Mouse (Mus musculus) liver, adult (tissue): Measurements from ENCODE around the gene Taf5l.

ENCODE experiments used
- GATA4 ChIP-seq: IDR thresholded peaks from 2 replicates; pipeline ENCODE4 v1.6.1; 2014; ENCODE audit warnings: mild to moderate bottlenecking, low read length; ENCODE audit not compliant: insufficient replicate concordance

Gene Taf5l

DNA sequence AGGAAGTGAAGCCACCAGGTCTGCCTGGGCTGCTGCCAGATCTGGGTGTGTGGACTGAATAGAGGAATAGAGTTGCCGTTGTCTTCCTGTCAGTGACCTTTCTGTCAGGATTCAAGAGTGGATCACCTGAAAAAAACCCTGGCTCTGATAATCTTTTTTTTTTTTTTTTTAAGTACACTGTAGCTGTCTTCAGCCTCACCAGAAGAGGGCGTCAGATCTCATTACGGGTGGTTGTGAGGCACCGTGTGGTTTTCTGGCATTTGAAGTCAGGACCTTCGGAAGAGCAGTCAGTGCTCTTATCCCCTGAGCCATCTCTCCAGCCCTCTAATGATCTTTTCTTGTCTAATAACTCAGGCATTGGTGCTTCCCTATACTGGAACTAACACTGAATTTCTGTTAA lies 12.2 kb upstream of the Taf5l start:
- no peak for TF ChIP-seq GATA4

DNA sequence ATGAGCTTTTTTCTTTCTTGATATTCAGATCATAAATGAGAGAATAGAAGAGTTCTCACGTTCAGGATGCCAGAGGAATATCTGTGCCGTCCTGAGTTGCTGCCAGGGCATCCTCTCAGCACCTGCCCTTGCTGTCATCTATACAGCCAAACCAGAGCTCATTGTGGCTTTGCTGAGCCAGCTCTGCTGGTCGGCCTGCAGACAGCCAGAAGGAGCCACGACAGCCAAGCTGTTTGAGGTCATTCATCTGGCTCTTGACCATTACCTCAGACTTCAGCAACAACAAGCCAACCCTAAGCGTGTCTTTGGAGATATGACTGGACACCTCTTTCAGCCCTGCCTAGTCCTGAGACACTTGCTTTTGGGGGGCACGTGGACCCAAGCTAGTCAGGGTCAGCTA lies 6.6 kb upstream of the Taf5l start:
- no peak for TF ChIP-seq GATA4

DNA sequence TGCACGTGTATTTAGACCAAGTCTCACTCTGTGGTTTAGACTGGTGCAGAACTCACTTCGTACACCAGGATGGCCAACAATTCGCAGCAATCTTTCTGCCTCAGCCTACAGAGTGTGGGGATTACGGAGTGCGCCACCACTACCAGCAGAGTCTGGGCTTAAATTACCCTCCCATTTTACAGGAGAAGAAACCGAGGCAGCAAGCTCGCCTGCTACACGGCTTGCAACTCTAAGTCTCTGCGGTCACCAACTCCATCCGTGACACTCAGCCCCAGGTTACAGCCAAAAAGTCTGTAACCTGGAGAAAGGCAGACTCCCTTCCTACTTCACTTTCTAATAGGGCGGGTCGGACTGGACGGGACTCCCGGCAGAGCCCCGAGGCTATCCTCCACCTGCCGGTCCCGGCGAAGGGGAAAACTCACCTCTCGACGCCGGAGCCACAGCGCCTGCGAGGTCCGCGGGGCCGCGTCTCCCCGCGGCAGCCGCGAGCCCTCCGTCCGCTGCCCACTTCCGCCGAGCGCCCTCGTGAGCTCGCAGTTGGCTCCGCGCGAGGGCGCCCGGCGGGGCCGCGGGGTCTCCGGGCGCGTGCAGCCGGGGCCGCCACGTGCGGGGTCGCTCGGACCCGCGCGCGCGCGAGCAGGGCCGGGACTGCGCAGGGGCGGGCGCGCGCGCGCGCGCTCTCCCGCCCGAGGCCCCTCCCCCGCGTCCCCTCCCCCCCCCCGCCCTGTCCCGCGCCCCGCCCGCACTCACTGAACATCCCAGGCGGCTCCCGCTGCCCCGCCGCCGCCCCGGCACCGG lies 559 bp downstream of the Taf5l start:
- TF ChIP-seq GATA4, result no peak

DNA sequence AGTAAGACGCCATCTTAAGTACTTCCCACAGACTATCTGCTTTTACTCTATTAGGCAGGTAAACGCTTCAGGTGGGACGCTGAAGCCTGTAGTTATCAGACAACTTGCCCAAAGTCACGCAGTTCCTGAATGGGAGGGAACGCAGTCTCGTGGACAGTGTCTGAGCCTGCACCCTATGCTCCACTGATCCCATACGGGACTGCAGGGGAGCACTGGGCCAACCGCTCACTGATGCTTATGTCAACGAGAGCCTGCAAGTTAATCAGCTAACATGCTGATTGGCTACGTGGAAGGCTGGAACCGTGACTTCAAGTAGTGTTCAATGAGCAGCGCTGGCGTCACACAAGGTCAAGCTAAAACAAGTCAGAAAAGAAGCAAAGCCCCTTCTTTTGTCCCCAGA lies 1.4 kb downstream of the Taf5l start:
- no peak for TF ChIP-seq GATA4

DNA sequence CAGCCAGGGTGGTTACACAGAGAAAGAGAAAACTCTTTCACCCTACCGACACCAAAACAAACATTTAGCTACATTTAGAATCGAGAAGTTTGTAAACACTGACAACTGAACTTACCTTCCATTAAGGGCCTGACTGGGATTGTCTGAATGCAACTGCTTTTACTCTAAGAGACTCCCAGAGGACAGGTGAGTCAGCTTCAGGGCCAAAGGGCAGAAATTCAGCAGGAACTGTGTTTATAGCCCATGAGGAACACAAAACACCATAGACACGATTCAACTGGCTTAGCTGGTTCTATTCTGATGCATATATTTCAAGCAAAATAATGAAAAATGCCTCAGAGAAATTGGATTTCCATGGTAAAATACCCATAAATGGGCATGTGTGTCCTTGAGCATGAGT lies 6.4 kb downstream of the Taf5l start:
- no peak for TF ChIP-seq GATA4

DNA sequence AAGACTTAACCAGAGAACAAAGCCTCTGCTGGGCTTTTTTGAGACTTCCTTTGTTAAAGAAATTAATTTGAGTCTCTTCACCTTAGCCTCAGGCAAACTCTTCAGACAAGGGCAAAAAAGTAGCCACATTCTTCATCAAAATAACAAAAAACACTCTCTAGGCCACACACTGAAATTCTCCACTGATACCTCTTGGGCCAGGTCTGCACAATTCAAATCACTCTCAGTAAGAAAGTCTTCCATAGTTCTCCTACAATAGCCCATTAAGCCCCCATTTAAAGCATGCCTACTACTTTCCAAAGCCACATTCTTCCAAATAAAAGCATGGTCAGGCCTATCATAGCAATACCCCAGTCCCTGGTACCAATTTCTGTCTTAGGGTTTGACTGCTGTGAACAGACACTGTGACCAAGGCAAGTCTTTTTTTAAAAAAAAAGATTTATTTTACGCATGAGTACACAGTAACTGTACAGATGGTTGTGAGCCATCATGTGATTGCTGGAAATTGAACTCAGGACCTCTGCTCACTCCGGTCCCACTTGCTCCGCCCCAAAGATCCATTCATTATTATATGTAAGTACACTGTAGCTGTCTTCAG lies 9.1 kb downstream of the Taf5l start:
- no peak for TF ChIP-seq GATA4

DNA sequence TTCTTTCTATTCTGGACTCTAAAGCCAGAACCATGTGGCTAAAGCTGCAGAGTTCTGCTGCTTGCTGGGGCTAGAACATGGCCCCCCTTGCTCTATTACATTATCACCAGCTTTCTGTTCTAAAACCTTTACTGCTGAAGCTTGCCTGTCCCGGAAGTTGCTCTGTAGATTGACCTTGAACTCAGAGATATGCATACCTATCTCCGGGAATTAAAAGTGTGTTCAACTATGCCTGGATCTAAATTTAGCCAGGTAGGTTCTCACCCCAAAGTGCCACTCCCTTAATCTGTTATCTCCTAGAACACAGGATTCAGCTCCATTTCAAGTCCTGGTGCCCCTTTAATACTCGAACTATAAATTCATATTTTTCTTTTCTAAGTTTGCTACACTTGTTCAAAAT lies 9.6 kb downstream of the Taf5l start:
- TF ChIP-seq GATA4, result no peak

DNA sequence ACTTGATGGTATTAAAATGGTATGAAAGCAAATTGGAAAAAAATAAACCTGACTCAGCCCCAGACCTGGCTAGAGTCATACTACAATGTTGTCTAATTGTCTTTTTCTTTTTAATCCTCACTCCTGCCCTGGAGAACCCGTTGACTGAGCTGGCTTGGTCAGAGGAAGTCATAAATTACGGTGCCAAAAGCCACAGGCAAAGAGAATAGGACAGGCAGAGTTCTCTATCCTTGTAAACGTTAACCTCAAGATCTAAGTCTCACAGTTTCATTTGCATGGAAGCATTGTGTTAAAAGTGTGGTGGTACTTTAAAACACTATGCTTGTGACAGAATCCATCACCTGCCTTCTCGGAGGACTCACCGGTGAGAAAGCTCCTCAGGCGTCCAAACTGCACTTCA lies 13.4 kb downstream of the Taf5l start:
- no peak for TF ChIP-seq GATA4

DNA sequence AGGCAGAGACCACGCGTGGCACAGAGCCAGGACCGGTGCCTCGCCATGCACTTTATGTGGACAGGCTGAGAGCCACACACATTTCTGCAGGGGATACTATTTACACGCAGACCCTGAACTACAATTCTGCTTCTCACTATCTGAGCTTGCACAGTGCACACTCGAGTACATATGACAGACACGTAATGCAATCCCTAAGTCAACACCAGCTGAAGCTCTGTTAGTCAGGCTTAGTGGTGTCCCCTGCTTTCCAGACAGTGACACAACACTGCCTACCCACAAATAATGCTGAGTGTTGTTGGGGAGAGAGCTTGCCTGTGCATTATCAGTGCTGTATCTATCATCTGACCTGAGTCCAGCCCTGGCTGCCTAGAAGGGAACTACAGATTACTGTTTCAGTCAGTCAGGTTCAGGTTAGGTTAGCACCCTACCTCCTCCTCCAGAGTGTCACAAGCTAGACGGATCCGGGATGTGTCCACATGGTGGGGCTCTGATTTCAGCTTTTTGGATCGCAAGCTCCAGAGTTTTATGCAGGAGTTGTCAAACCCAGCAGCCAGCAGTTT lies 18.6 kb downstream of the Taf5l start:
- no peak for TF ChIP-seq GATA4

DNA sequence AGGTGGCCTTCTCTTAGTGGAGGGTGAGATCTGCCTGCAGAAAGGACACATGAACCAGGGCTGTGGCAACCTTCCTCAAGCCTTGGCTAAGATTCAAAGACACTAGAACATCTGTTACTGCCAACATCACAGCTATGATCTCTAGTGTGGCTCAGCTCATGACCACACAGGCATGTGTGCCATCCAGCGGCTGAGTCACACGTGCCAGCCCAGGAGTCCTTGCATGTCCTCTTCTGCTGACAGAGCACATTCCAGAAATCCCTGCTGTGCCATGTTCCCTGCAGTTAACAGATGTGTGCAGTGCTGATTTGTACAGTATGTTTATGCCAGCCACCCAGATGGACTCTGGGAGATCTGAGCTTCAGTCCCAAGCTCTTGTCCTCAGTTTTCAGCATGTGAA lies 21.6 kb downstream of the Taf5l start:
- no peak for TF ChIP-seq GATA4

DNA sequence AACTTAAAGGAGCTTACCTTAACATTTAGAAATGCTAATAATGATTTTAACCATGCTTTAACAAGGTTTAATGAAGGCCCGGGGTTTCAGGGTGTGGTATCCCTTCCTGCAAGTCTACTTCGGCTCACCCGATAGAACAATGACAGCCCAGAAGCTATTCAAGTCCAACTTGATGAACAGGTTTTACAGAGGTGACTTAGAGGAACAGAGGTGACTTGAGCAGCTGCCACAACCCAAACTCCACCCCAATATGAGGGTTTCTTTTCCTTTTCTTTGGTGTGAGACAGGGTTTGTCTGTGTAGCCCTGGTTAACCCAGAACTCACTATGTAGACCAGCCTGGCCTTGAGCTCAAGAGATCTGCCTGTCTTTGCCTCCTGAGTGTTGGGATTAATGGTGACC lies 27.2 kb downstream of the Taf5l start:
- no peak for TF ChIP-seq GATA4

DNA sequence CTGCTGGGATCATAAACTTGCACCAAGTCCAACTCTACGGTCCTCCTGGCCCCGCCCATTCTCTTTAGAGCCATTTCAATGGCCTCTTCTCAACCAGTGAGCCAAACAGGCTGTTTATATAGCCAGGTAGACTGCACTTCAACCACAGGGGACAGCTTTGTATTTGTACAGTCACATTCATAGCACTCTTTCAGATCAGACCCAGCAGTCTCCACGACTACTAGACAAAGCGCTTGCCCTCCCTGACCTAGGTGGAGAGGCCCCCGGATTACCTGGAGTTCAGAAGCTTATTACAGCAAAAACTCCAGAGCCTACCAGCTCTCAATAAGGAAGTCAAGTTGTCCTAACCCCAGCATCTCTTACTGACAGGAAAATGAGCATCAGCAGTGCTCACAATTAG lies 27.6 kb downstream of the Taf5l start:
- TF ChIP-seq GATA4, result no peak

DNA sequence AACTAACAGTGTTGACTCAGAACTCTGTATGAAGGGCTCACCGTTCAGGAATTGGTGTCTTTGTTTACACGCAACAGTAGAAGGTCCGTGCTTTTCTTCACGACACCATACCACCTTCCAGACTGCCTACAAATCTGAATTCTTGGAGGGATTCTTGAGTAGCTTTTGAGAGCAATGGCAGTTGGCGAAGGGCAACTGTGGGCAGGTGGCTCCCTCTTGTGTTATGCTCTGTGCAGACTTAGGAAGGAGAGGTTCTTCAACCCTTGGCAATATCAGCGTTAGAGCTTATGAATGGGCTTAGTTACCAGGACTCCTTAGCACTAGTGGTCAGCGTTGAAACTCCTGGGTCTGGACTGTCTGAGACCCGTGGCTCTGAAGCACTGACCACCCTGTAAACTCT lies 28.6 kb downstream of the Taf5l start:
- no peak for TF ChIP-seq GATA4

DNA sequence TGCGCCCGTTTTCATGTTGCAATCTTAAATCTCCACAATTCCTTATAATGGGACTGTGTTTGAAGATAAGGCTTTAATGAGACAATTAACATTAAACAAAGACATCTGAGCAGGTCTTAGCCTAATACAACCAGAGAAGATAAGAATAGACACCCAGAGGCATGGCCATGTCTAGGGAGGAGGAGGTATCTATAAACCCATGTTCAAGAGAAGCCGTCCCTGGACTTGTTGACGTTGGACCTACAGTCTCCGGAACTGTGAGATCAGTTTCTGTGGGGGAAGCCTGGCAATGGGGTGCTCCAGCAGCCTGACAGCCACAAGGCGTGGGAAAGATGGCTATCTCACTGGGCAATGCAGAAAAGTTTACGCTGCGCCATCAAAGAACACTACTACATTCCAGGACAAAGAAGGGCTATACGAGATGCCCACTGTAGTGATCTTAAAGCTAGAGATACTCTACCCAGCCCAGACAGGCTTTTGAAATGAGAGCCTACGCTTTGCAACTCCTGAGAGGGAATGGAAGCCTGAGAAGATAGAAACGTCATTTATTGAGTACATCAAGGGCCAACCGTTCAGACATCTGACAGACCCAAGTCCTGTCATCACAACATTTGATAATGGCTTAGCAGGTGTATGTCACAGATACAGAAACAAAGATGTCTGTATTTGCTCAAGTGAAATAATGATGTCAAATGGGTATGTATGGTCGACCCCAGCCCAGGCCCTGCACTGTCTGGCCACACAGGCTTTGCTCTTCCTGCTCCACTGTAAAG lies 30.7 kb downstream of the Taf5l start:
- TF ChIP-seq GATA4, result no peak

DNA sequence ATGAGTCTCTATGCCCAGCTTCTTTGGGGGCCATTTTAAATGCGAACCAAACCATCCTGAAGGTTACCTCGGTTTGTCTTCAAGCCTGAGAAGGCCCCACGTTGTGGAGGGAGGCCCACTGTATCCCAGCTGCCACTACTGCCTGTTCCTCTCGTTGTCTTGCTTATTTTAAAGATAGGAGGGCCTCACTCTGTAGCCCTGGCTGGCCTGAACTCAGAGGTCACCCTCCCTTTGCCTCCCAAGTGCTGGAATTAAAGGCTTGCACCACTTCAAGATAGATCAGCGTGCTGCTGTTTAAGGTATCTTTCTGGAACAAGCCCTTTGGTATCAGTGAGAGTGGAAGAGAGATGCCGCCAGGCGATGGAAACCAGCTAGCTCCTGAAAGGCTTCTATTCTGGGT lies 32.1 kb downstream of the Taf5l start:
- TF ChIP-seq GATA4, result no peak

DNA sequence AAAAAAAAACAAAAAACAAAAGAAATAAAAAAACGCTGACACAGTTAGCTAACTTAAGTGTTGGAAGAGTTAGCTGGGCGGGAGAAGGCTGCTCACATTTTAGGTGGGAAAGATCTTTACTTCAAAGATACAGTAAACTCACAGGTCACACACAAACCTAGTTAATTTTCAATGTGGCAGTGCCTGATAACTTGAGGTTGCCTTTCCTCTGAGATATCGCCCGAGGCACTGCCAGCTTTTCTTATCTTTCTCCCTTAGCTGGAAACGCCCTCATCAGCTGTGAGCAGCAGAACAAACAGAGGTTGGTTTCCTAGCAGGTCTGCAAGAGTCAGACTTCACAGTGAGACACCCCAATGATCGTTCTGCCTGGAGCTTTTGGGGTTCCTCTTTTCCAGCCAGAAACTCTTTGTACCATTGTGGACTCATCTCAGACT lies 32.6 kb downstream of the Taf5l start:
- TF ChIP-seq GATA4, result peak; percentile 56; the same call in 1 of the 2 replicates

DNA sequence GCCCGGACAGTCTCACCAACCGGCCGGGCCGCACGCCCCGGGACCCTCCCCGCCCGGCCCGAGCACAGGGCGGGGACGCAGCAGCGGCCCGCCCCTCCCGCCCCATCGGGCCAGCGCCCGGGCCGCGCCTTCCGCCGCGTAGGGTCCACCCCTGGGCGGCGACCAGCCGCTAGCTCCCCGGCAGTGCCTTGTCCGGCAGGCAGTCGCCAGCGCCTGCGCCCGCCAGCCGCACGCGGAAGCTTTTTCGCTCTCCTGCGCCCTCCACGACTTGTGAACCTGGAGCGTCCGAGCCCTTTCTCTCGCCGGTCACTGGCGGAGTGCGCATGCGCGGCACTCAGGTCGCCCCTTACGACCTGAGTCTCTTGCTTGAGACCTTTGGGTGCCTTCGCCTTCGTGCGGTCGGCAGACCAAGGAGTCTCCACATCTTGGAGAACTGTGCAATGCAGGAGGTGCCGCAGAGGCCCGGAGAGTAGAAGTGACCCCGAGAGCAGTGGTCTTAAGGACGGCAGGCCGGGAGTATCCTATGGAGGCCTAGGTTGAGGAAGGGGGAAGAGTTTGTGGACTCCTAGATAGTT lies 38.3 kb downstream of the Taf5l start, which contains the start of gene Abcb10:
TSS of gene Abcb10 (minus strand) at position 297 of the 575 bp plus-strand sequence.
- TF ChIP-seq GATA4, result peak; percentile 11; the same call in 1 of the 2 replicates
